Mouse (Mus musculus): ENCODE measurements around the gene Kcnj4. TPM values are rescaled to one million over a fixed set of nuclear protein-coding genes. Genes with fewer than 3 reads are reported as not detected.

The Kcnj4 gene
- polyA plus RNA-seq, 1 experiment from 2014 or later: not detected

- WGBS (ENCODE audit: insufficient replicate concordance): 50% methylated on average over 31 of the region's 31 CpGs
Measured at GRCm38 (mm10) chr15:79507055-79507828, 2.2 kb upstream of the Kcnj4 start.

GRCm38 (mm10) chr15:79506460-79506859 is 1.4 kb upstream of the Kcnj4 start:
- H3K27ac ChIP-seq (ENCODE audit: low read depth): no peak overlapping the region
- no peak overlapping the region for H3K4me2 ChIP-seq (ENCODE audit: low read depth, low read length)
- H3K4me1 ChIP-seq (ENCODE audit: insufficient read depth): peaks cover 14% of the 10 kb centered on the region
- 34% methylated on average over 7 of the region's 7 CpGs for WGBS (ENCODE audit: insufficient replicate concordance)
- no peak overlapping the region for H3K9ac ChIP-seq (replicated peaks)
- no peaks in the 10 kb centered on the region for H3K36me3 ChIP-seq (replicated peaks; ENCODE audit: insufficient read depth, low read length)
- TF ChIP-seq EP300 (IDR thresholded peaks at IDR 0.05; ENCODE audit: low read depth) (no peak), CTCF (IDR thresholded peaks at IDR 0.05; ENCODE audit: low read depth) (no peak)
- ATAC-seq (no peak), DNase-seq (no peak)
- H3K9me3 ChIP-seq (ENCODE audit: low read length): no peaks in the 10 kb centered on the region
- H3K4me3 ChIP-seq (ENCODE audit: low read depth, low read length): no peak overlapping the region
- H3K27me3 ChIP-seq (ENCODE audit: insufficient read depth, low read length): peaks cover 87% of the 10 kb centered on the region

More at GRCm38 (mm10) chr15:79507055-79507828, 2.2 kb upstream of the Kcnj4 start:
- Histone ChIP-seq H3K4me2 (ENCODE audit: low read depth, low read length) (no peak overlapping the region), H3K27me3 (ENCODE audit: insufficient read depth, low read length) (peaks cover 87% of the 10 kb centered on the region), H3K36me3 (replicated peaks; ENCODE audit: insufficient read depth, low read length) (no peaks in the 10 kb centered on the region), H3K4me3 (ENCODE audit: low read depth, low read length) (no peak overlapping the region), H3K27ac (ENCODE audit: low read depth) (no peak overlapping the region), H3K9ac (replicated peaks) (no peak overlapping the region), H3K9me3 (ENCODE audit: low read length) (no peaks in the 10 kb centered on the region), H3K4me1 (ENCODE audit: insufficient read depth) (peaks cover 14% of the 10 kb centered on the region)
- ATAC-seq (no peak), DNase-seq (no peak)
- TF ChIP-seq CTCF (IDR thresholded peaks at IDR 0.05; ENCODE audit: low read depth): no peak
- no peak for TF ChIP-seq EP300 (IDR thresholded peaks at IDR 0.05; ENCODE audit: low read depth)

GRCm38 (mm10) chr15:79505616-79506283 is 709 bp upstream of the Kcnj4 start:
- Histone ChIP-seq H3K4me1 (ENCODE audit: insufficient read depth) (peaks cover 11% of the 10 kb centered on the region), H3K27me3 (ENCODE audit: insufficient read depth, low read length) (peaks cover 80% of the 10 kb centered on the region), H3K27ac (ENCODE audit: low read depth) (no peak overlapping the region), H3K9ac (replicated peaks) (no peak overlapping the region), H3K9me3 (ENCODE audit: low read length) (no peaks in the 10 kb centered on the region), H3K4me2 (ENCODE audit: low read depth, low read length) (peak overlapping the region; percentile 82), H3K4me3 (ENCODE audit: low read depth, low read length) (peak overlapping the region; percentile 47), H3K36me3 (replicated peaks; ENCODE audit: insufficient read depth, low read length) (no peaks in the 10 kb centered on the region)
- peak; percentile 61 for DNase-seq
- WGBS (ENCODE audit: insufficient replicate concordance): under 1% methylated on average over 56 of the region's 71 CpGs
- ATAC-seq: peak; percentile 41
- TF ChIP-seq CTCF (IDR thresholded peaks at IDR 0.05; ENCODE audit: low read depth): no peak
- no peak for TF ChIP-seq EP300 (IDR thresholded peaks at IDR 0.05; ENCODE audit: low read depth)

- DNase-seq: no peak
- H3K27me3 ChIP-seq (ENCODE audit: insufficient read depth, low read length): peaks cover 66% of the 10 kb centered on the region
- WGBS (ENCODE audit: insufficient replicate concordance): 62% methylated on average over 5 of the region's 5 CpGs
Measured at GRCm38 (mm10) chr15:79503438-79503837, 1.6 kb downstream of the Kcnj4 start.

GRCm38 (mm10) chr15:79502891-79503341 is 2.1 kb downstream of the Kcnj4 start:
- DNase-seq (no peak), ATAC-seq (no peak)
- no peak overlapping the region for H3K9ac ChIP-seq (replicated peaks)
- peaks cover 62% of the 10 kb centered on the region for H3K27me3 ChIP-seq (ENCODE audit: insufficient read depth, low read length)
- TF ChIP-seq EP300 (IDR thresholded peaks at IDR 0.05; ENCODE audit: low read depth) (no peak), CTCF (IDR thresholded peaks at IDR 0.05; ENCODE audit: low read depth) (no peak)
- H3K4me3 ChIP-seq (ENCODE audit: low read depth, low read length): no peak overlapping the region
- H3K4me2 ChIP-seq (ENCODE audit: low read depth, low read length): no peak overlapping the region
- H3K9me3 ChIP-seq (ENCODE audit: low read length): no peaks in the 10 kb centered on the region
- peaks cover 11% of the 10 kb centered on the region for H3K4me1 ChIP-seq (ENCODE audit: insufficient read depth)
- H3K27ac ChIP-seq (ENCODE audit: low read depth): no peak overlapping the region
- WGBS (ENCODE audit: insufficient replicate concordance): 23% methylated on average over 18 of the region's 18 CpGs
- no peaks in the 10 kb centered on the region for H3K36me3 ChIP-seq (replicated peaks; ENCODE audit: insufficient read depth, low read length)

More at GRCm38 (mm10) chr15:79503438-79503837, 1.6 kb downstream of the Kcnj4 start:
- Histone ChIP-seq H3K27ac (ENCODE audit: low read depth) (no peak overlapping the region), H3K9me3 (ENCODE audit: low read length) (no peaks in the 10 kb centered on the region), H3K4me3 (ENCODE audit: low read depth, low read length) (no peak overlapping the region), H3K4me1 (ENCODE audit: insufficient read depth) (peaks cover 11% of the 10 kb centered on the region), H3K4me2 (ENCODE audit: low read depth, low read length) (no peak overlapping the region), H3K36me3 (replicated peaks; ENCODE audit: insufficient read depth, low read length) (no peaks in the 10 kb centered on the region), H3K9ac (replicated peaks) (no peak overlapping the region)
- TF ChIP-seq EP300 (IDR thresholded peaks at IDR 0.05; ENCODE audit: low read depth) (no peak), CTCF (IDR thresholded peaks at IDR 0.05; ENCODE audit: low read depth) (no peak)
- ATAC-seq: no peak

GRCm38 (mm10) chr15:79500110-79500509 is 4.9 kb downstream of the Kcnj4 start:
- H3K4me3 ChIP-seq (ENCODE audit: low read depth, low read length): no peak overlapping the region
- WGBS (ENCODE audit: insufficient replicate concordance): 77% methylated on average over 17 of the region's 17 CpGs
- no peak overlapping the region for H3K27ac ChIP-seq (ENCODE audit: low read depth)
- H3K9me3 ChIP-seq (ENCODE audit: low read length): no peaks in the 10 kb centered on the region
- no peak overlapping the region for H3K9ac ChIP-seq (replicated peaks)
- H3K4me2 ChIP-seq (ENCODE audit: low read depth, low read length): no peak overlapping the region
- peaks cover 36% of the 10 kb centered on the region for H3K27me3 ChIP-seq (ENCODE audit: insufficient read depth, low read length)
- TF ChIP-seq CTCF (IDR thresholded peaks at IDR 0.05; ENCODE audit: low read depth): no peak
- no peak for TF ChIP-seq EP300 (IDR thresholded peaks at IDR 0.05; ENCODE audit: low read depth)
- H3K4me1 ChIP-seq (ENCODE audit: insufficient read depth): peaks cover under 1% of the 10 kb centered on the region; the same call in 1 of the 2 replicates
- no peaks in the 10 kb centered on the region for H3K36me3 ChIP-seq (replicated peaks; ENCODE audit: insufficient read depth, low read length)
- ATAC-seq (no peak), DNase-seq (no peak)
